Mouse (Mus musculus) G1E (cell line): ENCODE measurements around the gene Mrps17.

ENCODE experiments used
- CTCF ChIP-seq: IDR thresholded peaks from 2 replicates; pipeline ENCODE4 v1.5.1; 2012; ENCODE audit warnings: low read depth, low read length, inconsistent platforms, mixed read lengths
- GATA1 ChIP-seq: IDR thresholded peaks from 2 replicates; pipeline ENCODE4 v1.6.1; 2012; ENCODE audit warnings: borderline replicate concordance, low read length, inconsistent platforms, mixed read lengths
- GATA2 ChIP-seq: IDR thresholded peaks from 2 replicates; pipeline ENCODE4 v1.6.1; 2012; ENCODE audit warnings: low read depth, low read length, inconsistent platforms, borderline replicate concordance
- POLR2AphosphoS5 ChIP-seq: IDR thresholded peaks from 2 replicates; pipeline ENCODE4 v1.6.1; 2012; ENCODE audit warnings: low read depth, low read length, inconsistent platforms; ENCODE audit not compliant: insufficient replicate concordance
- TAL1 ChIP-seq: conservative IDR thresholded peaks from 2 replicates; pipeline ENCODE4 v1.6.1; 2012; ENCODE audit warnings: low read depth, low read length, inconsistent platforms, mixed read lengths

DNA sequence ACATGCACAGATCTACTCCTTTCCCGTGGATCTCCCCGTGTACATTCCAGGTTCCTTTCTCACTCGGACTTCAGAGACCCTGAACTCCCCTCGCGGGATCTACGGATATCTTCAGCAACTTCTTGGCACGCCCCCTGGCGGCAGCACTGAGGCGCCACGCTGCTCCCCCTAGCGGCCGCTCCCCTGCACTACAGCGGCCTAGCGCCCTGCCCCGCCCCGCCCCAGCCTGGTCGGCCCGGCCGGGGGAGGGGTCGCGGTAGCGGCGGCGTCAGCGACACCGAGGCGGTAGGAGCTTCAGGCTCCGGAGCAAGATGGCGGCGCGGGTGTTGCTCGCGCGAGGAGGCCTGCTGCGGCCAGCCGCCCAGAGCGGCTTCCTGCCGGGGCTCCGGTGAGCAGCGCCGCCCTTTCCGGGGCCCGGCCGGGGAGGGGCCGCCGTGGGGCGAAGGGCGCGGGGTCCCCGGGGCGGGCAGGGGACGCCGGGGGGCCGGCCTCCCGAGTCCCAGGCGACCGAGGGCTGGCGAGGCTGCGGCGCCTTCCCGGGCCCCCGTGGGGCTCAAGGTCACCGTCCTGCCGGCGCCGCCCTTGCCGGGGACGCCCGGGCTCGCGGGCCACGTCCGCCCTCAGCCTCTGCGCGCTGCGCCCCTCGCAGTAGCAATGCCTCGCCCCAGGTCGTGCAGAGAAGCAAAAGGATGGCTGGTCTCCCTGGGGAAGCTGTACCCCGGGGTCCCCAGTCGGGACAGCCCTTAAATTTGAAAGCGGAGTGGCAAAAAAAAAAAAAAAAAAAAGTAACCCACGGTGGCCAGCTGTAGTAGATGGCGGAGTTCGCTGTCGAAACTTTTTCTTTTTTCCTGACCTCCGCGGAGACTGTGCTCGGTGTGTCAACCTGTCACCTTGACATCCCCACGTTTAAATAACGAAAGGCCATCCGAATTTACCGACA, 9.8 kb downstream of the Mrps17 start, which contains the start of gene Nipsnap2:
- TF ChIP-seq CTCF (peak; percentile 89), TAL1 (no peak), GATA1 (no peak), POLR2AphosphoS5 (no peak), GATA2 (no peak)
